Comparison of ENCODE assay signal across 9 mouse cellular contexts in genomic region chr8:19717851-19718250, GRCm38 (mm10). TPM values are rescaled to one million over a fixed set of nuclear protein-coding genes. Genes with fewer than 3 reads are reported as not detected.
"Had no signal": no experiment of that assay in that cellular context is flagged by ENCODE, and none has a peak within 500 bp of the region (broad histone marks: within the 10 kb centered on the region; RNA-seq: fewer than 3 reads in every experiment).

No protein-coding gene starts in this region.

RNA-seq across cellular contexts. Expression of gene 4930467E23Rik, which starts 11.5 kb away (rescaled TPM):
- polyA plus RNA-seq: kidney, postnatal 0 days; liver, embryonic 13.5 days; liver, postnatal 0 days; lung, embryonic 16.5 days; midbrain, embryonic 12.5 days; midbrain, embryonic 16.5 days; neural tube, embryonic 13.5 days; small intestine, adult 2 months; stomach, postnatal 0 days had no signal
